Mouse (Mus musculus) heart, embryonic 10.5 days (tissue): ENCODE results near the gene Xpo4. TPM values are rescaled to one million over a fixed set of nuclear protein-coding genes. Genes with fewer than 3 reads are reported as not detected.

Experiments used
- polyA plus RNA-seq: library from polyadenylated mRNA; unstranded; fragments of >200 nt; fragmentation: Nextera tagmentation; extraction: Ambion mirVana; gene quantifications from 2 replicates; pipeline ENCODE4 v1.2.1, GENCODE M21; 2016

The Xpo4 gene
- polyA plus RNA-seq, 1 experiment from 2014 or later: 24.9 TPM

Other genes starting within 250 kb of the Xpo4 start
- gene Ift88, start 241.4 kb downstream of the Xpo4 start, polyA plus RNA-seq: 5.0 and 6.3 TPM in 2 replicates
- 0.55 and 1.3 TPM in 2 replicates for gene Il17d, start 140.7 kb downstream of the Xpo4 start, polyA plus RNA-seq
- 82.8 and 93.8 TPM in 2 replicates for gene Eef1akmt1, start 93.8 kb downstream of the Xpo4 start, polyA plus RNA-seq
- not detected in 2 replicates for gene Gm49361, start 80.7 kb upstream of the Xpo4 start, polyA plus RNA-seq
- gene Lats2, start 93.0 kb upstream of the Xpo4 start, polyA plus RNA-seq: 19.6 and 25.0 TPM in 2 replicates
- gene Sap18, start 132.8 kb upstream of the Xpo4 start, polyA plus RNA-seq: 19.8 and 24.1 TPM in 2 replicates
- gene Ska3, start 160.8 kb upstream of the Xpo4 start, polyA plus RNA-seq: 35.1 and 44.7 TPM in 2 replicates
- gene Mrpl57, start 160.8 kb upstream of the Xpo4 start, polyA plus RNA-seq: 150 and 155 TPM in 2 replicates
- gene Zdhhc20, start 224.8 kb upstream of the Xpo4 start, polyA plus RNA-seq: 46.7 and 52.1 TPM in 2 replicates